Comparison of ENCODE assay signal across 22 mouse cellular contexts in the genomic region with DNA sequence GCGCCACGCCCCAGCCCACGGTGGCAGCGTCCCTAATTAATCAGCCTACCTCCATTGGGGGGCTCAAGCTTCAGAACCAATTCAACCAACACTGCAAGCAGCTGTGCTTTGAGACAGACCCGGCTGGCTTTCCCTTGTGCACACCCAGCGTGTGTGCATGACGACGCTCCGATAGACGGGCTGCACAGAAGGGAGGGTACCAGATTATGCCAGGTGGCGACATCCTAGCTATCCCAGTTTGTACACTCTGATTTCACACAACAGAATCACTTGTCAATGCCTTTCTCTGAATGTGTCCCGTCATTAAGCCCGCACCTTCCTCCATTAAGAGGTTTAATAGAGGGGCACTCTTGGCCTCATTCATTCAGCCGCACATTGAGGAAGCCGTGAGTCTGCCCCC. TPM values are rescaled to one million over a fixed set of nuclear protein-coding genes. Genes with fewer than 3 reads are reported as not detected.
DNase-seq lines count a peak whose midpoint lies in the region; ATAC-seq and TF ChIP-seq lines count a peak whose summit lies in the region.
"Had no signal": no experiment of that assay in that cellular context is flagged by ENCODE, and none has a peak within 500 bp of the region (broad histone marks: within the 10 kb centered on the region; RNA-seq: fewer than 3 reads in every experiment).

No protein-coding gene starts in this region.

- H3K9ac ChIP-seq in midbrain, embryonic 13.5 days (replicated peaks), result no peak overlapping the region
- no peak overlapping the region for H3K9ac ChIP-seq in midbrain, embryonic 15.5 days
- no peak overlapping the region for H3K9ac ChIP-seq in forebrain, embryonic 14.5 days (ENCODE audit: low read length)
- H3K9ac ChIP-seq: embryonic facial prominence, embryonic 15.5 days; heart, embryonic 13.5 days; hindbrain, embryonic 15.5 days had no signal

- peak; percentile 80 for DNase-seq in brain, embryonic 14.5 days (ENCODE audit: low read depth)
- no peak for DNase-seq in forebrain, embryonic 10.5 days (ENCODE audit: extremely low spot score, low spot score)
- peak; percentile 67 for DNase-seq in forebrain, embryonic 14.5 days (ENCODE audit: low spot score)
- DNase-seq in thymus, postnatal 25 days, result no peak
- no peak for DNase-seq in kidney, adult 8-10 months
- no peak for DNase-seq in limb, embryonic 10.5 days (ENCODE audit: low spot score)
- DNase-seq: adrenal gland, adult 8-10 months; adrenal gland, postnatal 36 days; cerebellum, adult 11 months; cerebellum, adult 8-10 months; cerebellum, postnatal 14 days; embryo, embryonic 11 days; gastrocnemius, postnatal 36 days; heart, adult 11 months; heart, postnatal 36 days had no signal

- peaks cover 7% of the 10 kb centered on the region; the same call in 1 of the 2 replicates for H3K27me3 ChIP-seq in midbrain, embryonic 13.5 days
- no peaks in the 10 kb centered on the region for H3K27me3 ChIP-seq in midbrain, embryonic 15.5 days (replicated peaks)
- peaks cover 56% of the 10 kb centered on the region for H3K27me3 ChIP-seq in forebrain, embryonic 10.5 days (ENCODE audit: poor library complexity, severe bottlenecking)
- H3K27me3 ChIP-seq in forebrain, embryonic 14.5 days (replicated peaks; ENCODE audit: control insufficient read depth, insufficient read depth, low read length), result no peaks in the 10 kb centered on the region
- H3K27me3 ChIP-seq in limb, embryonic 10.5 days (ENCODE audit: low read depth, poor library complexity, severe bottlenecking), result peaks cover 23% of the 10 kb centered on the region; the same call in 1 of the 2 replicates
- H3K27me3 ChIP-seq: embryonic facial prominence, embryonic 15.5 days had no signal

- H3K4me2 ChIP-seq in midbrain, embryonic 13.5 days (replicated peaks), result no peak overlapping the region
- H3K4me2 ChIP-seq in midbrain, embryonic 15.5 days, result no peak overlapping the region
- H3K4me2 ChIP-seq in forebrain, embryonic 14.5 days (ENCODE audit: low read length), result no peak overlapping the region
- H3K4me2 ChIP-seq: embryonic facial prominence, embryonic 15.5 days; heart, embryonic 13.5 days; hindbrain, embryonic 15.5 days had no signal

- TF ChIP-seq POLR2A in brain, embryonic 14.5 days (IDR thresholded peaks at IDR 0.05; ENCODE audit: borderline replicate concordance, extremely low read depth, insufficient read depth, insufficient read length, poor library complexity, severe bottlenecking), result no peak

- no peak overlapping the region for H3K4me3 ChIP-seq in midbrain, embryonic 13.5 days (replicated peaks)
- H3K4me3 ChIP-seq in midbrain, embryonic 15.5 days, result no peak overlapping the region
- H3K4me3 ChIP-seq in forebrain, embryonic 10.5 days, result no peak overlapping the region
- no peak overlapping the region for H3K4me3 ChIP-seq in forebrain, embryonic 14.5 days (ENCODE audit: low read depth, low read length)
- H3K4me3 ChIP-seq in limb, embryonic 10.5 days, result no peak overlapping the region
- H3K4me3 ChIP-seq: embryonic facial prominence, embryonic 15.5 days; erythroblast, embryonic 14.5 days; heart, embryonic 13.5 days; hindbrain, embryonic 15.5 days had no signal

- no peak overlapping the region for H3K27ac ChIP-seq in midbrain, embryonic 13.5 days
- H3K27ac ChIP-seq in midbrain, embryonic 15.5 days, result no peak overlapping the region
- H3K27ac ChIP-seq in forebrain, embryonic 10.5 days, result peak overlapping the region; percentile 36; the same call in 1 of the 2 replicates
- no peak overlapping the region for H3K27ac ChIP-seq in forebrain, embryonic 14.5 days (ENCODE audit: low read depth, low read length)
- no peak overlapping the region for H3K27ac ChIP-seq in limb, embryonic 10.5 days
- H3K27ac ChIP-seq: embryonic facial prominence, embryonic 15.5 days; heart, embryonic 13.5 days; hindbrain, embryonic 15.5 days had no signal

- no peaks in the 10 kb centered on the region for H3K9me3 ChIP-seq in midbrain, embryonic 13.5 days
- no peaks in the 10 kb centered on the region for H3K9me3 ChIP-seq in midbrain, embryonic 15.5 days
- H3K9me3 ChIP-seq in forebrain, embryonic 10.5 days, result no peaks in the 10 kb centered on the region
- no peaks in the 10 kb centered on the region for H3K9me3 ChIP-seq in forebrain, embryonic 14.5 days (replicated peaks; ENCODE audit: control insufficient read depth, low read length)
- H3K9me3 ChIP-seq in limb, embryonic 10.5 days (replicated peaks), result no peaks in the 10 kb centered on the region
- H3K9me3 ChIP-seq: embryonic facial prominence, embryonic 15.5 days; heart, embryonic 13.5 days; hindbrain, embryonic 15.5 days had no signal

- no peak for TF ChIP-seq CTCF in brain, embryonic 14.5 days (IDR thresholded peaks at IDR 0.05; ENCODE audit: borderline replicate concordance, extremely low read depth, insufficient read depth, insufficient read length)

- ATAC-seq in midbrain, embryonic 13.5 days, result peak; percentile 64; the same call in 1 of the 2 replicates
- ATAC-seq in midbrain, embryonic 15.5 days (replicated peaks), result no peak
- peak; percentile 68 for ATAC-seq in forebrain, embryonic 14.5 days

- no peaks in the 10 kb centered on the region for H3K36me3 ChIP-seq in midbrain, embryonic 13.5 days
- no peaks in the 10 kb centered on the region for H3K36me3 ChIP-seq in midbrain, embryonic 15.5 days (replicated peaks)
- 0 out of 2 replicates have a peak, but pooled peaks cover 3% of the 10 kb centered on the region for H3K36me3 ChIP-seq in forebrain, embryonic 10.5 days (replicated peaks)
- no peaks in the 10 kb centered on the region for H3K36me3 ChIP-seq in forebrain, embryonic 14.5 days (ENCODE audit: control insufficient read depth, insufficient read depth, low read length)
- no peaks in the 10 kb centered on the region for H3K36me3 ChIP-seq in limb, embryonic 10.5 days
- H3K36me3 ChIP-seq: embryonic facial prominence, embryonic 15.5 days; heart, embryonic 13.5 days; hindbrain, embryonic 15.5 days had no signal

- 39% methylated on average over 15 of the region's 15 CpGs for WGBS in midbrain, embryonic 13.5 days
- 35% methylated on average over 15 of the region's 15 CpGs for WGBS in midbrain, embryonic 15.5 days
- 63% methylated on average over 15 of the region's 15 CpGs for WGBS in forebrain, embryonic 10.5 days
- 13% methylated on average over 15 of the region's 15 CpGs for WGBS in forebrain, embryonic 14.5 days
- WGBS in limb, embryonic 10.5 days, result 86% methylated on average over 15 of the region's 15 CpGs

- H3K4me1 ChIP-seq in midbrain, embryonic 13.5 days (replicated peaks), result peaks cover 24% of the 10 kb centered on the region
- peaks cover 6% of the 10 kb centered on the region; the same call in 1 of the 2 replicates for H3K4me1 ChIP-seq in midbrain, embryonic 15.5 days
- peaks cover 35% of the 10 kb centered on the region for H3K4me1 ChIP-seq in forebrain, embryonic 10.5 days
- H3K4me1 ChIP-seq in forebrain, embryonic 14.5 days (ENCODE audit: control insufficient read depth, insufficient read depth, low read length), result peaks cover 11% of the 10 kb centered on the region
- peaks cover 5% of the 10 kb centered on the region; the same call in 1 of the 2 replicates for H3K4me1 ChIP-seq in limb, embryonic 10.5 days
- H3K4me1 ChIP-seq: heart, embryonic 13.5 days had no signal

RNA-seq across cellular contexts. Expression of gene Slit1, which starts 11.3 kb away (rescaled TPM):
- 13.2 and 23.8 TPM in 2 replicates for polyA plus RNA-seq in midbrain, embryonic 13.5 days (2015; fragmentation: Nextera tagmentation; extraction: Ambion mirVana)
- polyA plus RNA-seq in midbrain, embryonic 15.5 days (2015; fragmentation: Nextera tagmentation; extraction: Ambion mirVana), result 23.9 and 26.7 TPM in 2 replicates
- 31.8 and 51.5 TPM in 2 replicates for polyA plus RNA-seq in brain, embryonic 14.5 days (2012; rRNA removed)
- polyA plus RNA-seq in forebrain, embryonic 10.5 days (2016; fragmentation: Nextera tagmentation; extraction: Ambion mirVana), result 0.73 and 1.4 TPM in 2 replicates
- 13.5 and 22.5 TPM in 2 replicates for polyA plus RNA-seq in forebrain, embryonic 14.5 days (2014; fragmentation: Nextera tagmentation; extraction: Ambion mirVana)
- polyA plus RNA-seq in limb, embryonic 10.5 days (2016; fragmentation: Nextera tagmentation; extraction: Ambion mirVana), result 0.97 and 1.1 TPM in 2 replicates
- polyA plus RNA-seq: heart, postnatal 0 days had no signal

RNA-seq across cellular contexts. Expression of gene Arhgap19, which starts 47.1 kb away (rescaled TPM):
- 11.0 and 11.6 TPM in 2 replicates for polyA plus RNA-seq in midbrain, embryonic 13.5 days (2015; fragmentation: Nextera tagmentation; extraction: Ambion mirVana)
- 5.2 and 6.2 TPM in 2 replicates for polyA plus RNA-seq in midbrain, embryonic 15.5 days (2015; fragmentation: Nextera tagmentation; extraction: Ambion mirVana)
- 10.4 and 13.3 TPM in 2 replicates for polyA plus RNA-seq in brain, embryonic 14.5 days (2012; rRNA removed)
- polyA plus RNA-seq in forebrain, embryonic 10.5 days (2016; fragmentation: Nextera tagmentation; extraction: Ambion mirVana), result 49.7 and 50.9 TPM in 2 replicates
- polyA plus RNA-seq in forebrain, embryonic 14.5 days (2014; fragmentation: Nextera tagmentation; extraction: Ambion mirVana), result 11.2 and 12.6 TPM in 2 replicates
- 45.7 and 47.1 TPM in 2 replicates for polyA plus RNA-seq in limb, embryonic 10.5 days (2016; fragmentation: Nextera tagmentation; extraction: Ambion mirVana)

Comparison
In these comparisons a context has a peak if more than half of its experiments do, and no peak if none do; other contexts are left out.
1. DNase-seq: peak in brain, embryonic 14.5 days (single experiment) and forebrain, embryonic 14.5 days (single experiment); none in forebrain, embryonic 10.5 days (single experiment), thymus, postnatal 25 days (single experiment), kidney, adult 8-10 months (0 of 2) and limb, embryonic 10.5 days (single experiment).